Comparison of ENCODE assay signal across 19 mouse cellular contexts in genomic region chr10:107719806-107720205, GRCm38 (mm10). TPM values are rescaled to one million over a fixed set of nuclear protein-coding genes. Genes with fewer than 3 reads are reported as not detected.
"Had no signal": no experiment of that assay in that cellular context is flagged by ENCODE, and none has a peak within 500 bp of the region (broad histone marks: within the 10 kb centered on the region; RNA-seq: fewer than 3 reads in every experiment).

TSS of gene Ptprq (minus strand) at chr10:107720051.

- H3K27ac ChIP-seq: lung, embryonic 15.5 days; macrophage; midbrain, embryonic 13.5 days; midbrain, embryonic 15.5 days; neural tube, embryonic 12.5 days had no signal

- H3K4me2 ChIP-seq: lung, embryonic 15.5 days; midbrain, embryonic 11.5 days; midbrain, embryonic 13.5 days; midbrain, embryonic 15.5 days; neural tube, embryonic 12.5 days had no signal

- ATAC-seq: liver, postnatal 0 days; lung, postnatal 0 days; midbrain, embryonic 13.5 days; midbrain, embryonic 15.5 days had no signal

- H3K4me3 ChIP-seq: lung, embryonic 15.5 days; megakaryocyte, embryonic 14.5 days; midbrain, embryonic 13.5 days; midbrain, embryonic 15.5 days; neural tube, embryonic 12.5 days had no signal

- H3K36me3 ChIP-seq: lung, embryonic 15.5 days; midbrain, embryonic 13.5 days; midbrain, embryonic 15.5 days; neural tube, embryonic 12.5 days had no signal

- H3K4me1 ChIP-seq: lung, embryonic 15.5 days; megakaryocyte, embryonic 14.5 days; midbrain, embryonic 13.5 days; midbrain, embryonic 15.5 days; neural tube, embryonic 12.5 days had no signal

- H3K9me3 ChIP-seq: lung, embryonic 15.5 days; midbrain, embryonic 13.5 days; midbrain, embryonic 15.5 days; neural tube, embryonic 12.5 days had no signal

- DNase-seq: liver, postnatal 0 days; lung, adult 2 months; lung, postnatal 14 days; lung, postnatal 36 days; right cerebral cortex, postnatal 14 days; thymus, adult 18-20 months; thymus, postnatal 14 days; thymus, postnatal 36 days had no signal

- H3K27me3 ChIP-seq: lung, embryonic 15.5 days; megakaryocyte, embryonic 14.5 days; midbrain, embryonic 13.5 days; midbrain, embryonic 15.5 days; neural tube, embryonic 12.5 days had no signal

- H3K9ac ChIP-seq: liver, postnatal 0 days; lung, embryonic 15.5 days; midbrain, embryonic 13.5 days; midbrain, embryonic 15.5 days; neural tube, embryonic 12.5 days had no signal

RNA-seq across cellular contexts. Expression of gene Ptprq, which starts in this region (rescaled TPM):
- total RNA-seq: megakaryocyte progenitor cell, adult 5-6 weeks; monocyte, adult 5-6 weeks; neutrophil, adult 5-6 weeks had no signal
- polyA plus RNA-seq: liver, postnatal 0 days; macrophage had no signal
